Mouse (Mus musculus) frontal cortex, postnatal 25 days (tissue): ENCODE measurements at regions not wholly inside any gene's neighbourhood (a gene's known extent, or its start where the extent isn't known, plus 50 kb on each side); places are given as distances from the start of the nearest gene placed in this dataset.
A peak's percentile ranks its signal among the peaks of the same experiment; 100 is the strongest.

Experiments used
- DNase-seq, 2 experiments: peaks; one replicate each; pipeline ENCODE4 v3.0.0; 2022; ENCODE audit warnings: low spot score in 2 of 2

DNA sequence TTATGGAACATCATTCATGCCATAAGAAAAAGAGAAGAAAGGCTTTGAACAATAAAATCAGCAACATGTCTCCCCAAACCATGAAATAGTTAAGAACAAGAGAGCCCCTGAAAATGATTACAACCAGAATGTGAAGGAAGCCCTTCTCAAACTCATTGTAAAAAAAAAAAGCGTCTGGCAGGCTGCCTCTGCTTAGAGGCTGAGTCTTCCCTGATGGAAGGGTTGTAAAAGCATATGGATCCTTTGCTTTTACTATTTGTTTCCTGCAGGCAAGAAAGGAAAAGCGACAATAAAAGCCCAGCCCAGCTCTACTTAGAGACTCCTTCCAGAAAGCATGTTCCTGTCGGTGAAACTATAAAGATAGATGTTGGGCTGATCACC, 461.2 kb upstream of the Cited2 start:
- DNase-seq: no peak

DNA sequence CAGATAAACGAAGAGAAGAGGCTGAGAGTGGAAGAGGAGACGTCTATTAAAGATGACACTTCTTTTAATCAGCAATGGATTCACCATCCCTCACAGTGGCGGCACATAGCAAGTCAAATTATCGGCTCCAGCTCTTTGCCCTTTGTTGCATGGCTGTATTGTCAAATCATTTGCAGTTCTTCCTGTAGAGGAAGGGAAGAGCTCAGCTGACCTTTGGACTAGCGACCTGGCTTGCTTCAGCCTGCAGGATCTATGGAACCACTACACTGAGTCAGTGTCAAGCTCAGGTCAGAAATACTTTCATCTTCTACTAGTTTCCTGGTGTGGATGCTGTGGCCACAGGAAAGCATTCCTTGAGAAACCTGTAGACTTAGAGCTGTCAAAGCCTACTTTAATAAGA, 450.4 kb upstream of the Cited2 start:
- no peak for DNase-seq

DNA sequence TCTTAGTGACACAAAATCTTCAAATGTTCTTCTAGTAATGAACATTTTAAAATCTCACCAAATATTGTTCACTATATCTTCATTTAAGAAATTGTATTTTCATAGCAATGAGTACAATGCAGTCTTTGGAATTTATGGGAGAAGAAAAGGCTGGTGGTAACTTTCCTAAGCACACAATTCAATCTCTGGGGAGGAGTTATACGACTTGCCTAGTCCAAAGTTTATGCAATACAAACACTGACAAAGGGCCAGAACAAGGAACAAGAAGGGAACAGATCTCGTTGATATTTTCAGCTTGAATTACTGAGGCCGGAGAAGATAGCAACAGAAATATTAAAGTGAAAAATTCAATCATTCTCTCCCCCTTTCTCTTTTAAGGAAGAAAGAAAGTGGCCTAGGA, 449.2 kb upstream of the Cited2 start:
- no peak for DNase-seq

DNA sequence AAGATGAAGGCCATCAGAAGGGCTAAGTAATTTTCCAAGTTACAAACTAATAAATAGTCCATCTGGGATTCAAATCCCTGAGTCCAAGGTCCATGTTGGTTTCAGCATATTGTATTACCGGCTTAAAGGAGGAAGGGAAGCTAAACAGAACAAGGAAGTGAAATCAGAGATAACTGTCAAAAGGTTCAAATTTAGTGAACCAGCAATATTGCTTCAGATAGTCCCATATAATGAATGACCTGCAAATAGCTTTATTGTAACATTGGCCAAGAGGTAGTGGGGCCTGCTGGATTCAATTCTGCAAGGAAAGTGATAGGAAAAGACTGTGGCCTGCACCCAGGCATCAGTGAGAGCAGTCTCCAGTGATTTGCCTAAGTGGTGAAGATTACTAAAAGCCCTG, 447.8 kb upstream of the Cited2 start:
- no peak for DNase-seq

DNA sequence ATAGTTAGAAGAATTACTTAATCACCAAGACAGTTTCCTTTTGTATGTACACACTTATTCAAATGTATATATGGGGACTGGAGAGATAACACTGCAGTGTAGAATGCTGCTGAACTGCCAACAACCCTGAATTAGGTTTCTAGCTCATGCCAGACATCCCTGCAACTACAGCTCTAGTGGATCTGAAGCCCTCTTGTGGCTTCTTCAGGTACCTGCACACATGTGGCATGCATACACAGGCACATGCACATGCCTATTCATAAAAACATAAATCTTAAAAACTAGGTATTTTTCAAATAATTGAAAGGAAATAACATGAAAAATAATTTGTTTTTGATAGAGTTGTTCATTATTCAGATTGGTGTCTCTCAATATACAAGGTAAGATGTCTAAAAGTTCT, 445.1 kb upstream of the Cited2 start:
- no peak for DNase-seq

DNA sequence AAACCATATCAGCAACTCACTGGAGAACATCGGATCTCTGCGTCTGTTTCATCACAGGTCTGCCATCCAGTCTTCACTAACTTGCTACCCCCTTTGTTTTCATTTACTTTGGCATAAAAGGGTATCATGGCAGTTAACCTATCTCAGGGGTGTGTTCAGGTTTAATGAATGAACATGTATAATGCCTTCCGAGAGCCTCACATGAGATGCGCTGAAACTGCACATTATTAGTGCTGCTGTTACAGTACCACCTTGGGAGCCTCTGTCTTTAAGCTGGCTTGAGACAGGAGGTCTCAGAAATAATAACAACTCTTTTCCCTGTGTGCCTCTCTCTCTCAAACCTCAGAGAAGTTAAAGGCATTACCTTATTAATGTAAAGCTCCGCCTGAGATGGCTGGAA, 438.2 kb upstream of the Cited2 start:
- no peak for DNase-seq

DNA sequence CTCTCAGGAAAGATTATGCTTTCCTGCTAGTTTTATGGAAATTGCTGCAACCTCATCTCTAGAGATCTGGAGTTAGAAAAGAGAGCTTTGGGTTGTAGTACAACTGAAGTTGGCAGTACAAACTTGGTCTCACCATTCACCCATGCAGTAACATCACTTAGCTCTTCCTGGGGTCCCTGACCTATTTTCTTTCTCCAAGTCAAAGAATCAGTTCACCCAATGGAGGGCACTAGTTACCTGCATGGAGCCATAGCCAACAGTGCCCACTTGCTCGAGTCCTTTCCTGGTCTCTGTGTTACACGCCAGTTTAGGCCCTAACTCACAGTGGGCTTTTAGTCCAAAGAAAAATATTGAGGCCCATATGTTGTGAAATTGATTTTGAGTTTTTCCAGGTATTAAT, 435.9 kb upstream of the Cited2 start:
- no peak for DNase-seq

DNA sequence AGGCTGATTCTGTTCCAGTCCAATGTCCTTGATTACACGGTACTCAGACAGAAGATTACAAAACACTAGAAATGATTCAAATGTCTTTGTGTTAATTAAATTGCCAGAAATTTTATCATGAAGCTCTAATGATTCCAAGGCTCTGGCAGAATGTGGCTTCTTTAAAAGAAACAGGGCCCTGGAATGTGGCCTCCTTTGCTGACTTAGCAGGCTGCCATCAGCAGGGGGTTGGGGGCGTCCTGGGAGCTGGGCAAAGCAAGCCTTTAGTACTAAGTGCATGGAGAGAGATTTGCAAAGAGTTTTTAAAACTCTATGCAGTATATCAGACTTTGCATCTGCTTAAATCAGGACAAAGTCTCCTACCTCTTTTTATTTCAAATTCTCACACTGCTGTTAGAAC, 434.8 kb upstream of the Cited2 start:
- no peak for DNase-seq

DNA sequence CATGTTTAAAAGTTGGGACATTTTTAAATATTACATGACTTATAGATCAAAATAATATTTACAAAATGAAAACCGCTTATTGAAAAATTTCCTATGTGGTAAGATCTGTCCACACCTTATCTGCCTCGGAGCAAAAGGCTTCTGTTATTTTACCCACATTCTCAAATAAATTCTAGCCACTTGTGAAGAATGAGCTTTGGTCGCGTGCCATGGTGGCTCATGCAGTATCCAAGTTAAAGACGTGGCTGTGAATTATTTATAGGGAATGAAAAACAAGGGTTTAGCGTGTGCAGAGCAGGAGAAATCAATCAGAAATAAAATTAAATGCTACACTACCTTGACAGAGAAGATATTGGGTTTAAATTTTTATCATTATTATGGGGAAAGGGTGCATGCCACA, 430.7 kb upstream of the Cited2 start:
- DNase-seq: no peak

DNA sequence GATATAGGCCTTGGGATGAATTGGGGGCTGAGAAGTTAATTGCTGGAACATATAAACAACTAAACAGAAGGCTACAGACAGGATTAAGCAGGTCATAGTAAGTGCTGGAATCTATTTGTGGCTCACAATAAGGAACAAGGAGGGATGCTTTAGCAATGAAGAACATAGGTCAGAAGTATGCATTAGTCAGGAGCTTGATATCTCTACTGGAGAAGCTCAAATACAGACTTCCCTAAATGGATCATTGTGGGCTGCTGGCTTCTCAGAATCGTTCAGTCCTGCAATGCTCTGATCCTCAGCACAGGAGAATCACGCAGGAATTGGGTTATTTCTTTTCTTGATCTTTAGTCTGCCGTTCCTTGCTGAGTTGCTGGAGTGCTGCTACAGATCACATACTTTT, 428.6 kb upstream of the Cited2 start:
- no peak for DNase-seq

DNA sequence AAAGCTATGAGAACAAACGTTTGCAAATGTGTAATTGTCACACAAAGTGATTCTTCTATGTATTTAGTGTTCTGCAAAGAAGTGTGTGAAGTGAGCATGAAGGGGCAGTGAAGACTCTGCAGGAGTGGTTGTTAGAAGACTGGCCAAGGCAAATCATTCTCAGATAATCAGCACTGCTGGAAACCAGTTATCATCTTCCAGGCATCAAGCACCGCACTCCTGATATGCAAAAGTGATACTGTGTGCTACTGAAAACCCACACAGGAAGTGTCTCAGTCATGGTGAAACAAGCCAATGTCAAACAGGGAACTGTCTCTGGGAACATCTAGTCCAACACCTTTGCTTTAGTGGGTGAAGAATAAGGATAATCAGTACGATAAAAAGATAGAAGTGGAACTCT, 427.9 kb upstream of the Cited2 start:
- no peak for DNase-seq

DNA sequence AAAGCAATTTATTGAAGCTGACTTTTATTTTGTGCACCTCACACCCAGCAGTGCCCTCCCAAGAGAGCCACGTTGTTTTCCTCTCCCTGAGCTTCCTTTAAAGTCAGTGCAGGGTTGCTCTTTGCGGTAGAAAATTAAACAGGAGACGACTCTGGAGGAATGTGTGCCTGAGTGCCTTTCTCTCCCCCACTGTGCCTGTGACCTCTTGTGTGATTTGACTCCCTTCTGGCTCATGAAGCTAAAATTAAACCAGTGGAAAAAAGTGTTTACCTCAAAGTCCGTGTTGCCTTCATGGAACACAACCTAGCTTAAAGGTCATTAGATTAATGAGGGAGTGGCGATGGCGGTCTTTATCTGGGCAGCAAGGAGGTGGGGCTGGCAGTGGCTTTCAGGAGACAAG, 423.4 kb upstream of the Cited2 start:
- DNase-seq: no peak

DNA sequence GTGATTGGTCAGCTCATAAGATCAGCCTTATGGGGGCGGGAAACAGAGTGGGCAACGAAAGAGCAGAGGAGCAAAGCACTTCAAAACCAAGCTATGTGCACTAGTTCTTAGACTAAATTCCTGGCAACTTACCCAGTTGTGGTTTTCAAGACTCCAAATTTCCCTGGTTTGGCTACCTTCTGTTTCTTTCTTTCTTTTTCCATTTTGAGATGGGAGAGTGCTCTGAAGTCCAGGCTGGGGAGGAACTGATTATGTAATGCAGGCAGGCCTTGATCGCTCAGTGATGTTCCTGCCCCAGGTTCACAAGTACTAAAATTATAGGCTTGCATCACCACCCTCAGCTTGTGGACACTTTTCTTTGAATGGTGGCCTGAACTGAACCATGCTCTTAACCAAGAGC, 396.3 kb upstream of the Cited2 start:
- DNase-seq: no peak

DNA sequence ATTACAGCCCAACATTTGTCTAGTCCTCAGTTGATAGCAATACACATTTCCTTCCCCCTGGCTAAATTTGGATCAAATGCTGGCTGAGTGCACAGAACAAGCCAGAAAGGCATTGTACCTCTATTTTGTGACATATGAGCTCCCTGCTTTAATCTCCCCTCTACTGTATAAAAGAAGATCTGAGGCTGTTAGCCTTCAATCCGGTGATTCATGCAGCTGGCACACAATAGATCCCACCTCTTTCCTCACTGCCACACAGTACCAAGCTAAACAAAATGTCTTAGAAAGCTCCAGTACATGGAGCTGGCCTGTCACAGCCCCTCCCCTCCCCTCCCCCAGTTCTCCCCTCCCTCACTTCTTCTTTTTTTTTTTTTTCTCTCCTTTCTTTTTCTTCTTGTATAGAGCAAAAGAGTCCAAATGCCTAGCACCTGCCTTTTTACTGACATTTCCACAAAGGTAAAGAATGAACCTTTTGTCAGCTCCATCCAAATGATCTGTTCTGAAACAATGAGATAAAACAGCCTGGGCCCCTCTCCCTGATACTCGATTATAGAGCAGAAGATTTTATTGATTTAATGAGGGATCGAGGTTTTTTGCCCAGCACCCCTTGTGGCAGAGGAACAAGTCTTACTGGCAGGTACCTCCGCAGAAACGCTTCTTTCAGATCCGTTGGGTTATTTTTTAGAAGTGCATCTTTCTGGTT, 392.0 kb upstream of the Cited2 start:
- no peak for DNase-seq

DNA sequence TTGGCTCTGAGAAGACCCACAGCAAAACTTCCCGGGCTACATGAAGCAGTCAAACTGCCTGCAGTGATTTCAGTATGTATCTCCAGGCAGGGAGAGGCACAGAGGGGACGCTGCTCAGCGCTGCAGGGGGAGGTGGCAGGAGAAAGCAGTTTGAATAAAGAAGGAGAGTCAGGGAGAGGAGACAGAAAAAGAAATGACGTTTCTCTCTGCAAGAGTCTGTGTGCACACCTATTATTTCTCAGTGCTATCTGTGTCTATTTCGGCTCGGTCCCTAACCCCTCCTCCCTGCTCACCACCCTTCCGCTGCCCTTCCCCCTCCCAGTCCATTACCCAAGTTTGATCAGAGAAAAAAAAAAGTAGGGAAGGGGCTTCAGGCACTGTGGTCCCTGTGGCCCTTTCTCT, 391.4 kb upstream of the Cited2 start:
- DNase-seq: peak in 1 of 2 experiments; percentile 10

DNA sequence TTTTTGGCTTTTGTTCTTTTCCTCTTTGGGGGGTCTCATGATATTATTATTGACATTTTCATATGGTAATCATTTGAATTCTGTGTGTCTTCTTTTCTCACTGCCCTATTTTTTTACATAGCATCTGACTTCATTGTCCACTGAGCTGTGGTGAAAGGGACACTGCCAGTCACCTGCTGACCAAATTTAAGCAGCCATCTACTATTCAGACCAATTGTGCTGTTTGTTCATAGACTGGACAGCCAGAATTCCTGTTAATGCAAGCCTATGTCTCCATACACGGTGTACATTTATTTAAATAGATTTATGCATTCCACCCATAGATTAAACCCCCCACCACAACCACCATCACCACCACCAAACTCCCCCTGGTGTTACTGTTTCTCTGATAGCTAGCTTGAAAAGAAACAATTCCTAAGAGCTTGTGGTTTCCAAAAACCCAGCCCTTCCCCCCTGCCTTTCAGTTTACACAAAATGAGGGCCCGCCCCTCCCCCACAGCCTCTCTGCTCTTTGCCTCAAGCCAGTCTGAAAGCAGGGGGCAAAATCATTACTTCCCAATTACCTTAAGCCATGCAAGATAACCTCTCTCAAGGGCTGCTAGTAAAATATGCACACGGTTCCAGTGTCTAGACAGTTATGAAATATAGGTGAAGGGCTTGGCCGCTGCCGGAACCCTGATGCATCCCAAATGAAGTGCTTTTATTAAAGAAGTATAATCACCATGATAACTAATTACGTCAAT, 390.8 kb upstream of the Cited2 start:
- no peak for DNase-seq

DNA sequence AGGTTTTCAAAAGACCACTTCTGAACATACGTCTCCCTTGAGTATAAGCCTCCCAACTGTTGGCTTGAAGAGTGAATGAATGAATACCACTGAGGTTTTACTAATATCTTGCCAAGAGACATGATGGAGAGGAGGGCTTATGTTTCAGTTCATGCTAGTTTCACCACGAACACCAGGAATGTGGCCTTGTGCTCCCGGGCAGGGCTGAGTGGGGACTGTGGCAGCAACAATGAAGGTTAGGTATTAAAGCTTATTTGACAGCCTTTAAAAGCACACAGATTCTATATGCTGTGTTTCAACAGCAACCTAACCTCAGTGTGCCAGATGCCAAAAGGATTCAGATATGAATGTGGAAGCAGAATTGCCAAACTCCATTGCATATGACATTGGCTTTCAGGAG, 390.0 kb upstream of the Cited2 start:
- DNase-seq: no peak

DNA sequence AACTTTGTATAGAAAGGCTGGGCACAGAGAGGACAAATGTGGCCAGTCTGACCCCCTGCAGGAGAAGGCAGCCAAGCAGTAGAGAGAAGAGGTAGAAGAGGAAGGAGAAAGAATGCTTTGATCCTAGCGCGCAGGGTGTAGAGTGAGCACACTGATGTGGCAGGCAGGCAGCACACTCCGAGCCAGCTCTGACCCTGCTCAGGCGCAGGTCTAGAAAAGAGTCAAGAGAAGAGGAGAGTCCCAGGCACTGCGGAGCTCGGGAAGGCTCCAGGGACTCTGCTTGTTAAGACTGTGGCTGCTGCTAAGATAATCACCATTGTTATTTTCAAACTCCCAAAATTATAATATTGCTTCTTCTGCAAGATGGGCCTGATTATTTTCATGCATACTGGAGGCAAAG, 389.3 kb upstream of the Cited2 start:
- DNase-seq: no peak

DNA sequence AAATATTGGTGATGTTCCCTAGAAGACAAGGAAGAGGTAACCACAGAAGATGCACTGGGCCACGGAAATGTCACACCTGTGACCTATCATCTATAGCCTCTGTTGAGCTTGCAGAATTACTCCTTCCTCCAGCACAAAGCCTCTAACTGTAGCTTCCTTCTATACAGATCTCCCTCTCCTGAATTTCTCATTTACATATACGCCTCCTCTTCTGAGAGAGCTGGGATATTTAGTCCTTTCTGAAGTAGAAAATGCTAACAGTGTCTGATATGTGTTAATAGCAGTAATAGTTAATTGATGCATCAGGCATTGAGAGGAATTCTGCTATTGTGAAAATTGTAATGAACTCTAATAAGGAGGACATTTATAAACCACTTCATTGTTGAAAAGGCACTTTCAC, 385.8 kb upstream of the Cited2 start:
- DNase-seq: no peak

DNA sequence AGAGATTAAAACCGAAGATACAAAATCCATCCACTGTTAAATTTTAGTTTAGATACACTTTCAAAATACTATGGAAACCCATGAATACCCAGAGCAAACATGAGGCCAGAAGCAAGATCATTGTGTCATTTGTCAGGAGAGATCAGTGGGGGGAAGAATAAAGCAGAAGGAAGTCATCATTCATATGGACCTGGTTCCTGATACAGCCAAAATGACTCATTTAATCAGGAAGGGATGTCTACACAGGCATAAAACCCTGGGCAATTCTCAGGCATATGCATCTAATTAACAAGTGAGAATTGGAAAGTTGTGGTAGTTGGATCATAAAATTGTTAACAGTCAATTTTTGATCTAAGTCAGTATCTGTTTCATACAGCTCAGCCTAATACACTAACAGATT, 379.2 kb upstream of the Cited2 start:
- DNase-seq: no peak

DNA sequence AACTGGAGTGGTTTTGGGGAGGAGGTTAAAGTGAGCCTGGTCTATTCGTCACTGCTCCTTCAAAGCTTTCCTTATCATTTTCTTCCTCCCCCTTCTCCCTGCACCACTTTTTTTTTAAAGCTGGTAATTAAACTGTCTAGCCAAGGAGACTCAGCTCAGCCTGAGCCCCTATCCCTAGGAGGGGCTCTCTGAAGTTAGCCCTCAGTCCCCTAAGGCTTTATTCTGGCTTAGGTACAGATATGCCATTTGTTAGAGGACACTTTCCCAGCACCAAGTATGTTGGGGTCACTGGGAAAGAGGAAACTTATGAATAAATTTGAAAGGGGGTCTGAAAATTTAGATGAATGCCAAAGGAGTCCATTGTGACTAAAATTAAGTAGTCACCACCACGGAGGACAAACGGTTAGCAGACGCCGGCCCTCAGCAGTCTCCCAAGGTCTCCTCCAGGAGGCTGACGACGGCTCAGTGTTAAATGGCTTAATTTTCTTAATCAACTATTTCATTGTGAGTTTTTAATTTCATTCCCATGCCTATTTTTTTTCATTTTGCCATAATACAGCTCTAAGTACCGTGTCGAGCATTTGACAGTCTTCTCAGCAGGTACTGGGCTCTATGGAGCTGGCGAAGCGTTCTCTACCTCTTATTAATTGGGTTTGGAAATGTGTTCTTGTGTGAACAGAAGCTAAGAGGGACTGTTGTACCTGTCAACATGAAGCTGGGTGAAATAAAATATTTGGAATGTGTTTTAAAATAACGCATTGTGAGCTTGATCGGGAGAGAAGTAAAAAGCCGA, 370.6 kb upstream of the Cited2 start:
- no peak for DNase-seq

DNA sequence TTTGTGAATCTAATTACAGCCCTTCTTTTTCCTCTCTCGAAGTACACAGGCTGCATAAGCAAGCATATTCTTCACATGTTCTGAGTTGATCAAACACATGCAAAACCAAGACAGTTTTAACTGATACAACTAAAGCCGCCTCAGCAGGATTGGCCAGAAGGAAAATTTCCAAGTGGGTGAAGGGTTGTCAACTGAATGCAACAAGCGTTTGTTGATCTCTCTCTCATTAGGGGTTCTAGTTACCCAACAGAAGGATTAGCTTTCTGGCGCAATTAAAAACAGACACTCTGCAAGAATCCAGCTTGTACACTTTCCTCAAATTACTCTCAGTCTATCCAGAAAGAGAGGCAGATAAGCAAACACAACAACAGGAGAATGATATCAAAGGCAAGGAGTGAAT, 367.5 kb upstream of the Cited2 start:
- DNase-seq: no peak

DNA sequence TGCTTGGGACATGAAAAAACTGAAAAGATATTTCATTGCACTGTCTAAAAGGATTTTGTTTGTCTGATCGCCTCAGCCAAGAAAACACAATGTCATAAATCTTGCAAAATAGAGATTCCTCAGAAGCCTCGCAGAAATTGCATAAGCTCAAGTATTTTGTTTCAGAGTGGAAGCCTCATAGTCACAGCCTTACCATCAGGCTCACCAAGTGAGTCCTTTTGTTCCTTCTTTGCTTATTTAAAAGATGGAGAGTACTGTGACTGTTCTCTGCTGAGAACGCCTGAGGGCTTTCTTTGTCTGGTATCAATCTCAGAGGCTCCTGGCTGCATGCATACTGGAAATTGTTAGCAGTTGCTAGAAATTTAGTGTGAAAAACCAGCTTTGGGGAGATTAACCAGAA, 367.0 kb upstream of the Cited2 start:
- no peak for DNase-seq
